Mouse (Mus musculus) inflammation-experienced regulatory T-cells, adult 16 weeks (primary cell): ENCODE measurements around the gene Gtf2h2. TPM values are rescaled to one million over a fixed set of nuclear protein-coding genes. Genes with fewer than 3 reads are reported as not detected.

ENCODE experiments used
- polyA plus RNA-seq: library from polyadenylated mRNA; unstranded; fragments of 100-300 nt; shearing (Covaris generic); gene quantifications from one replicate; pipeline ENCODE4 v1.2.1, GENCODE M21; 2017

Gene Gtf2h2
- 58.4 TPM for polyA plus RNA-seq

DNA sequence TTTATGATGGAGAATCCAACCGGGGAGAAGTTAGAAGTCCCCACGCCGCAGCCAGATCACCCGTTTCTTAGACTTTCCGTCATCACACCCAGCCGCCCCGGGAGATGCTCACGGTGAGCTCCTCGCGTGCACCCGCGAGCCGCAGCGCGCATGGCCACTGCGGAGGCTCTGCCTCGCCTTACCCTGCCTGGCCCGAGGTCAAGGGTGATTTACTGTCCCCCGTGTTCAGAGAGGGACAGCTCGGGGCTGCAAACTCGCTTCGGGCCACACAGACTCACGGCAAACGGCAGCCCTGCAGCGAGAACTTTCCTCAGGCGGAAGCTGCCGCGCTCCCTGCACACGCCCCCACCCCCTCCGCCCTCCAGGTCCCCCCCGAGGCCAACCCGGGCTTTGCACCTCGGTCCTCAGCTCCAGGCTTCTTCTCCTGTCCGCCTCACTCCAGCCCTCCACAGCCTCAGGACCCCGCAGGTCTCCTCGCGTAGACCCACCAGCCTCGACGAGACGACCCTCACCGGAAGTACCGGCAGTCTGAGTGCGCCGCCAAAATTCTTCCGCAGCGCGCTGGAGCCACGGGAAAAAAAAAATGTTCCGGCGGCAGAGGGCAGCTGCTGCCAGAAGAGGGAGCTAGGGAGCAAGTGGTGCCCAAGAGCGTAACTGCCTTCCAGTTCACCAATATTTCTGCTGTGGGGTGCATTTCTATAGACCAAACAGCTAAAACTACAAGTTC, at the start of gene Gtf2h2:
Gtf2h2 (minus strand) TSS at position 519 of the 727 bp plus-strand sequence.

GRCm38 (mm10) chr13:100452415-100453127, 39.8 kb downstream of the Gtf2h2 start, which contains the start of gene Naip1:
Gene Naip1, minus strand, starts transcription at chr13:100452869.

Other genes with a start within 250 kb of the Gtf2h2 start
- gene Naip5, start 246.3 kb downstream of the Gtf2h2 start, polyA plus RNA-seq: 32.0 TPM
- gene Naip6, start 174.9 kb downstream of the Gtf2h2 start, polyA plus RNA-seq: 13.7 TPM
- gene Naip1, start 39.7 kb downstream of the Gtf2h2 start, polyA plus RNA-seq: 0.10 TPM
- gene Ocln, start 60.1 kb upstream of the Gtf2h2 start, polyA plus RNA-seq: 1.7 TPM
- 9.2 TPM for gene Marveld2, start 124.4 kb upstream of the Gtf2h2 start, polyA plus RNA-seq
- gene Ak6, start 158.4 kb upstream of the Gtf2h2 start, polyA plus RNA-seq: 134 TPM
- 28.7 TPM for gene Rad17, start 158.5 kb upstream of the Gtf2h2 start, polyA plus RNA-seq
- gene Taf9, start 159.0 kb upstream of the Gtf2h2 start, polyA plus RNA-seq: 8.3 TPM
- gene Ccdc125, start 177.1 kb upstream of the Gtf2h2 start, polyA plus RNA-seq: 27.9 TPM
- 99.6 TPM for gene Cdk7, start 238.4 kb upstream of the Gtf2h2 start, polyA plus RNA-seq